8 mouse cellular contexts compared by ENCODE assay signal in the genomic region with DNA sequence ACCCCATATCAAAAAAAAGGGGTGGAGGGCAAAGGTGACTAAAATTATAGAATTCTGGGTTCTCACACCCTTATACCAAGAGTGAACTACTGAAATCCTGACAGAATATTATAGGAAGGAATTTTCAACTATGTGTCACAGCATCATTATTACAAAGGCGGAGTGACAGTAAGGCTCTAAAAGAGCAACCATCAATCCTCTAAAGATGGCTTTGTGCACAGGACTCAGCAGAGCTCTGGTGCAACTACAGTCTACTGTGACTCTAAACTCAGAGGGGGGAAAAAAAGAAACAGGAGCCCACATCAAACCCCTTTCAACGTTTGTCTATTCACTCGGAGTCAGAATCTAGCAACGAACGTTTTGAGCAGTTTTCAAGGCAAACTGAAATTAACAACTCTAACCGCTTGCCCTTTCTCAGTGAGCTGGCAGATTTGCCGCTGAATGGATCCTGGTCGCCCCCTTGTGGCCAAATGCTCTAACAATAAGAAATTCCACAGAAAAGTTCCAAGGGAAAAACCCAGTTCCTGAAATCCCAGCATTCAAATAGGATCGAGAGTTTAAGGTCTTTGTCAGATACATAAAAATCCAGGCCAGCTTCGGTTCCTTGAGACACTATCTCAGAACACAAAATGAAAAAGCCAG. TPM values are rescaled to one million over a fixed set of nuclear protein-coding genes. Genes with fewer than 3 reads are reported as not detected.
DNase-seq lines count a peak whose midpoint lies in the region; ATAC-seq and TF ChIP-seq lines count a peak whose summit lies in the region.

No protein-coding gene starts in this region.

- no peak overlapping the region for H3K27ac ChIP-seq in kidney, embryonic 16.5 days (ENCODE audit: low read length)
- H3K27ac ChIP-seq in limb, embryonic 15.5 days = peak overlapping the region; percentile 18; the same call in 1 of the 2 replicates

- no peaks in the 10 kb centered on the region; the same call in 1 of the 2 replicates for H3K27me3 ChIP-seq in kidney, embryonic 16.5 days (ENCODE audit: insufficient read depth, low read length)
- H3K27me3 ChIP-seq in limb, embryonic 15.5 days = peaks cover 10% of the 10 kb centered on the region; the same call in 1 of the 2 replicates
- H3K27me3 ChIP-seq in myocyte (ENCODE audit: control insufficient read depth, insufficient read depth, insufficient read length) = no peaks in the 10 kb centered on the region

- peak overlapping the region; percentile 43 for H3K4me2 ChIP-seq in kidney, embryonic 16.5 days (replicated peaks; ENCODE audit: low read depth, low read length)
- no peak overlapping the region for H3K4me2 ChIP-seq in limb, embryonic 15.5 days
- H3K4me2 ChIP-seq in myocyte (ENCODE audit: low read depth) = peak overlapping the region; percentile 87

- no peak for ATAC-seq in kidney, embryonic 16.5 days (ENCODE audit: low FRiP score, low TSS enrichment)
- ATAC-seq in limb, embryonic 15.5 days (ENCODE audit: insufficient number of reproducible peaks, low FRiP score, low TSS enrichment, low read depth) = no peak

- no peak overlapping the region for H3ac ChIP-seq in myocyte (ENCODE audit: control insufficient read depth, insufficient read length)

- H3K79me2 ChIP-seq in myocyte (ENCODE audit: control insufficient read depth, insufficient read depth) = no peaks in the 10 kb centered on the region

- no peaks in the 10 kb centered on the region for H3K9me3 ChIP-seq in kidney, embryonic 16.5 days (ENCODE audit: low read length)
- H3K9me3 ChIP-seq in limb, embryonic 15.5 days = no peaks in the 10 kb centered on the region

- no peaks in the 10 kb centered on the region for H3K4me1 ChIP-seq in kidney, embryonic 16.5 days (ENCODE audit: insufficient read depth, low read length)
- H3K4me1 ChIP-seq in limb, embryonic 15.5 days = no peaks in the 10 kb centered on the region

- H3K4me3 ChIP-seq in kidney, embryonic 16.5 days (ENCODE audit: low read length) = no peak overlapping the region
- H3K4me3 ChIP-seq in limb, embryonic 15.5 days = no peak overlapping the region
- peak overlapping the region; percentile 10 for H3K4me3 ChIP-seq in myocyte

- WGBS in kidney, embryonic 16.5 days = 17% methylated on average over 10 of the region's 10 CpGs
- WGBS in limb, embryonic 15.5 days = 14% methylated on average over 10 of the region's 10 CpGs

- no peaks in the 10 kb centered on the region for H3K36me3 ChIP-seq in kidney, embryonic 16.5 days (ENCODE audit: insufficient read depth, low read length)
- no peaks in the 10 kb centered on the region for H3K36me3 ChIP-seq in limb, embryonic 15.5 days
- no peaks in the 10 kb centered on the region for H3K36me3 ChIP-seq in myocyte (ENCODE audit: control insufficient read depth, insufficient read depth)

- no peak overlapping the region for H3K9ac ChIP-seq in kidney, embryonic 16.5 days (replicated peaks; ENCODE audit: low read length)
- no peak overlapping the region for H3K9ac ChIP-seq in limb, embryonic 15.5 days

- peak; percentile 40 to 55 for DNase-seq in urinary bladder, adult 18-20 months (ENCODE audit: low spot score in 2 of 2)
- DNase-seq in urinary bladder, postnatal 10 days (ENCODE audit: low spot score) = no peak
- peak; percentile 62 for DNase-seq in embryo, embryonic 11.5 days (ENCODE audit: low read depth, low spot score)
- peak; percentile 72 to 82 for DNase-seq in gastrocnemius, postnatal 4 days (ENCODE audit: low spot score in 2 of 2)
- DNase-seq in telencephalon, adult 2 months (ENCODE audit: low read depth, low spot score) = peak; percentile 41

- no peak for TF ChIP-seq POLR2A in myocyte (IDR thresholded peaks at IDR 0.05; ENCODE audit: insufficient read length, low read depth)

TF ChIP-seq in myocyte, 11 proteins besides CTCF, POLR2A, EP300 and RAD21:
- TF ChIP-seq MYOD1 (IDR thresholded peaks at IDR 0.05; ENCODE audit: control insufficient read depth in 1 of 3, insufficient read length in 2 of 3, low read depth in 2 of 3) (no peak), REST (IDR thresholded peaks at IDR 0.05; ENCODE audit: insufficient read depth, insufficient read length) (no peak), CEBPB (IDR thresholded peaks at IDR 0.05; ENCODE audit: insufficient read depth, poor library complexity, severe bottlenecking) (no peak), USF1 (IDR thresholded peaks at IDR 0.05; ENCODE audit: low read depth) (no peak), TCF3 (IDR thresholded peaks at IDR 0.05; ENCODE audit: insufficient read length, low read depth) (no peak), SRF (IDR thresholded peaks at IDR 0.05; ENCODE audit: control insufficient read depth, insufficient read length, low read depth) (no peak), E2F4 (IDR thresholded peaks at IDR 0.05; ENCODE audit: insufficient read depth) (no peak), TCF12 (IDR thresholded peaks at IDR 0.05; ENCODE audit: insufficient read depth, poor library complexity, severe bottlenecking) (no peak), POLR2AphosphoS2 (IDR thresholded peaks at IDR 0.05; ENCODE audit: insufficient read length, low read depth) (no peak), MYOG (IDR thresholded peaks at IDR 0.05; ENCODE audit: control insufficient read depth in 1 of 3, insufficient read depth in 1 of 3, insufficient read length in 2 of 3, low read depth in 2 of 3) (no peak), MAX (IDR thresholded peaks at IDR 0.05; ENCODE audit: low read depth) (no peak)

RNA-seq across cellular contexts. Expression of a gene that starts 18.5 kb away (rescaled TPM):
- total RNA-seq in gastrocnemius, postnatal 4 days (2021) = under 1 TPM; 0.49 to 0.64 TPM
- 0.89 and 1.1 TPM in 2 replicates for polyA plus RNA-seq in kidney, embryonic 16.5 days (2015; fragmentation: Nextera tagmentation; extraction: Ambion mirVana)
- 0.52 and 0.95 TPM in 2 replicates for polyA plus RNA-seq in limb, embryonic 15.5 days (2015; fragmentation: Nextera tagmentation; extraction: Ambion mirVana)
- 0.17 TPM for polyA plus RNA-seq in myocyte (2012; fragmentation: generic; extraction: Trizol)
